Mouse (Mus musculus): ENCODE data around the gene Eefsec. TPM values are rescaled to one million over a fixed set of nuclear protein-coding genes. Genes with fewer than 3 reads are reported as not detected.

Gene Eefsec
- polyA plus RNA-seq, 2 experiments from 2014 or later = 30.4 to 42.0 TPM

GRCm38 (mm10) chr6:88412604-88413003, 33.7 kb downstream of the Eefsec start:
- no peak for ATAC-seq

- ATAC-seq = no peak
Observed at GRCm38 (mm10) chr6:88409492-88409891, 36.8 kb downstream of the Eefsec start.

GRCm38 (mm10) chr6:88400451-88400850, 45.9 kb downstream of the Eefsec start:
- no peak for ATAC-seq

GRCm38 (mm10) chr6:88397985-88398384, 48.4 kb downstream of the Eefsec start:
- ATAC-seq = no peak

- ATAC-seq = no peak
Observed at GRCm38 (mm10) chr6:88388946-88389345, 57.4 kb downstream of the Eefsec start.

- ATAC-seq = no peak
Observed at GRCm38 (mm10) chr6:88387836-88388724, 58.3 kb downstream of the Eefsec start.

- ATAC-seq = no peak
Observed at GRCm38 (mm10) chr6:88384420-88385053, 61.8 kb downstream of the Eefsec start.

GRCm38 (mm10) chr6:88383734-88384133, 62.6 kb downstream of the Eefsec start:
- ATAC-seq = no peak

- no peak for ATAC-seq
Observed at GRCm38 (mm10) chr6:88379756-88380155, 66.6 kb downstream of the Eefsec start.

- ATAC-seq = peak; percentile 60
Observed at GRCm38 (mm10) chr6:88378829-88379228, 67.5 kb downstream of the Eefsec start.

GRCm38 (mm10) chr6:88374247-88374646, 72.1 kb downstream of the Eefsec start:
- no peak for ATAC-seq

GRCm38 (mm10) chr6:88369851-88370635, 76.3 kb downstream of the Eefsec start:
- no peak for ATAC-seq

GRCm38 (mm10) chr6:88363475-88364012, 82.8 kb downstream of the Eefsec start:
- no peak for ATAC-seq

GRCm38 (mm10) chr6:88361096-88361495, 85.2 kb downstream of the Eefsec start:
- ATAC-seq = no peak

- ATAC-seq = no peak
Observed at GRCm38 (mm10) chr6:88358210-88358609, 88.1 kb downstream of the Eefsec start.

- no peak for ATAC-seq
Observed at GRCm38 (mm10) chr6:88355866-88356265, 90.5 kb downstream of the Eefsec start.

- ATAC-seq = no peak
Observed at GRCm38 (mm10) chr6:88352541-88352940, 93.8 kb downstream of the Eefsec start.

- no peak for ATAC-seq
Observed at GRCm38 (mm10) chr6:88346776-88347175, 99.6 kb downstream of the Eefsec start.

GRCm38 (mm10) chr6:88345311-88345710, 101.0 kb downstream of the Eefsec start:
- no peak for ATAC-seq

GRCm38 (mm10) chr6:88343485-88344450, 102.6 kb downstream of the Eefsec start:
- ATAC-seq = no peak

GRCm38 (mm10) chr6:88342965-88343364, 103.4 kb downstream of the Eefsec start:
- no peak for ATAC-seq

- ATAC-seq = no peak
Observed at GRCm38 (mm10) chr6:88341182-88341581, 105.2 kb downstream of the Eefsec start.
